Mouse (Mus musculus) heart, embryonic 10.5 days (tissue): ENCODE measurements at regions not wholly inside any gene's neighbourhood (a gene's known extent, or its start where the extent isn't known, plus 50 kb on each side); places are given as distances from the start of the nearest gene placed in this dataset.

Source experiments
- DNase-seq: peaks from one replicate; pipeline ENCODE4 v3.0.0-alpha.2; 2017; ENCODE audit warnings: low spot score
- H3K27ac ChIP-seq: fragments of 300-500 bp; sonication (generic); 2 replicates; pipeline ENCODE4 v1.5.1; 2016; ENCODE audit warnings: mild to moderate bottlenecking
- H3K27me3 ChIP-seq: fragments of 300-500 bp; sonication (generic); 2 replicates; pipeline ENCODE4 v1.6.1; 2016; ENCODE audit warnings: mild to moderate bottlenecking; ENCODE audit not compliant: poor library complexity, insufficient read depth, severe bottlenecking
- H3K36me3 ChIP-seq: fragments of 300-500 bp; sonication (generic); 2 replicates; pipeline ENCODE4 v1.6.1; 2016; ENCODE audit warnings: mild to moderate bottlenecking, moderate library complexity
- H3K4me1 ChIP-seq: fragments of 300-500 bp; sonication (generic); 2 replicates; pipeline ENCODE4 v1.6.1; 2016; ENCODE audit warnings: mild to moderate bottlenecking
- H3K4me3 ChIP-seq: fragments of 300-500 bp; sonication (generic); 2 replicates; pipeline ENCODE4 v1.5.1; 2016; ENCODE audit warnings: mild to moderate bottlenecking, moderate library complexity
- H3K9me3 ChIP-seq: fragments of 300-500 bp; sonication (generic); 2 replicates; pipeline ENCODE4 v1.6.1; 2016; ENCODE audit warnings: mild to moderate bottlenecking, moderate library complexity
- WGBS: fragments of 180-500 bp; shearing (Covaris S2); methylation state at CpG from one replicate; pipeline ENCODE4 v1.1.7; 2016; 5-methylcytosine and 5-hydroxymethylcytosine counted together

- Histone ChIP-seq H3K27ac (peak overlapping the region; percentile 23; the same call in 1 of the 2 replicates), H3K27me3 (peaks cover 4% of the 10 kb centered on the region; the same call in 1 of the 2 replicates), H3K4me3 (no peak overlapping the region), H3K36me3 (no peaks in the 10 kb centered on the region), H3K4me1 (peaks cover 43% of the 10 kb centered on the region), H3K9me3 (no peaks in the 10 kb centered on the region)
- 33% methylated on average over 2 of the region's 2 CpGs for WGBS
- DNase-seq, result no peak
Measured at GRCm38 (mm10) chr9:23030546-23030945, 192.3 kb upstream of the Bmper start.

- WGBS, result 81% methylated on average over 9 of the region's 9 CpGs
Measured at GRCm38 (mm10) chr9:23031916-23032315, 191.0 kb upstream of the Bmper start.

GRCm38 (mm10) chr9:23035306-23035705, 187.6 kb upstream of the Bmper start:
- Histone ChIP-seq H3K27ac (peak overlapping the region; percentile 67; the same call in 1 of the 2 replicates), H3K36me3 (no peaks in the 10 kb centered on the region), H3K27me3 (peaks cover 16% of the 10 kb centered on the region), H3K4me1 (peaks cover 32% of the 10 kb centered on the region), H3K9me3 (no peaks in the 10 kb centered on the region), H3K4me3 (peak overlapping the region; percentile 55; the same call in 1 of the 2 replicates)
- no peak for DNase-seq
- 32% methylated on average over 6 of the region's 6 CpGs for WGBS

More at GRCm38 (mm10) chr9:23031916-23032315, 191.0 kb upstream of the Bmper start:
- Histone ChIP-seq H3K36me3 (no peaks in the 10 kb centered on the region), H3K9me3 (no peaks in the 10 kb centered on the region), H3K27ac (no peak overlapping the region), H3K4me3 (no peak overlapping the region), H3K4me1 (peaks cover 56% of the 10 kb centered on the region), H3K27me3 (peaks cover 4% of the 10 kb centered on the region; the same call in 1 of the 2 replicates)
- no peak for DNase-seq

- Histone ChIP-seq H3K27me3 (peaks cover 16% of the 10 kb centered on the region), H3K27ac (peak overlapping the region; percentile 67)
- no peak for DNase-seq
Measured at GRCm38 (mm10) chr9:23035901-23036610, 186.8 kb upstream of the Bmper start.

GRCm38 (mm10) chr9:23037513-23037914, 185.4 kb upstream of the Bmper start:
- WGBS, result 79% methylated on average over 9 of the region's 9 CpGs
- H3K9me3 ChIP-seq, result no peaks in the 10 kb centered on the region
- H3K4me3 ChIP-seq, result no peak overlapping the region
- no peak overlapping the region for H3K27ac ChIP-seq
- H3K27me3 ChIP-seq, result peaks cover 16% of the 10 kb centered on the region
- no peak for DNase-seq
- peaks cover 38% of the 10 kb centered on the region for H3K4me1 ChIP-seq
- H3K36me3 ChIP-seq, result no peaks in the 10 kb centered on the region

More at GRCm38 (mm10) chr9:23035901-23036610, 186.8 kb upstream of the Bmper start:
- Histone ChIP-seq H3K4me3 (peak overlapping the region; percentile 55), H3K36me3 (no peaks in the 10 kb centered on the region), H3K9me3 (no peaks in the 10 kb centered on the region), H3K4me1 (peaks cover 30% of the 10 kb centered on the region)
- 4% methylated on average over 16 of the region's 16 CpGs for WGBS

- no peaks in the 10 kb centered on the region for H3K9me3 ChIP-seq
- no peak for DNase-seq
- H3K4me3 ChIP-seq, result no peak overlapping the region
- H3K36me3 ChIP-seq, result no peaks in the 10 kb centered on the region
- peaks cover 16% of the 10 kb centered on the region for H3K27me3 ChIP-seq
- no peak overlapping the region for H3K27ac ChIP-seq
- peaks cover 45% of the 10 kb centered on the region for H3K4me1 ChIP-seq
- 82% methylated on average over 6 of the region's 6 CpGs for WGBS
Measured at GRCm38 (mm10) chr9:23039588-23039987, 183.3 kb upstream of the Bmper start.

- H3K9me3 ChIP-seq, result no peaks in the 10 kb centered on the region
- WGBS, result 27% methylated on average over 5 of the region's 5 CpGs
- no peak for DNase-seq
- peaks cover 12% of the 10 kb centered on the region for H3K27me3 ChIP-seq
- no peaks in the 10 kb centered on the region for H3K36me3 ChIP-seq
- no peak overlapping the region for H3K4me3 ChIP-seq
- peaks cover 33% of the 10 kb centered on the region for H3K4me1 ChIP-seq
- H3K27ac ChIP-seq, result peak overlapping the region; percentile 59; the same call in 1 of the 2 replicates
Measured at GRCm38 (mm10) chr9:23041025-23041424, 181.9 kb upstream of the Bmper start.

GRCm38 (mm10) chr9:23041537-23042472, 181.1 kb upstream of the Bmper start:
- DNase-seq, result no peak
- H3K27me3 ChIP-seq, result peaks cover 12% of the 10 kb centered on the region
- no peaks in the 10 kb centered on the region for H3K9me3 ChIP-seq
- 44% methylated on average over 22 of the region's 22 CpGs for WGBS
- peak overlapping the region; percentile 52; the same call in 1 of the 2 replicates for H3K27ac ChIP-seq
- H3K36me3 ChIP-seq, result no peaks in the 10 kb centered on the region
- H3K4me1 ChIP-seq, result peaks cover 25% of the 10 kb centered on the region
- no peak overlapping the region for H3K4me3 ChIP-seq

- H3K36me3 ChIP-seq, result no peaks in the 10 kb centered on the region
- WGBS, result 29% methylated on average over 4 of the region's 4 CpGs
- no peak for DNase-seq
- no peaks in the 10 kb centered on the region for H3K9me3 ChIP-seq
- H3K27ac ChIP-seq, result no peak overlapping the region
- no peak overlapping the region for H3K4me3 ChIP-seq
- H3K4me1 ChIP-seq, result peaks cover 25% of the 10 kb centered on the region
- peaks cover 5% of the 10 kb centered on the region; the same call in 1 of the 2 replicates for H3K27me3 ChIP-seq
Measured at GRCm38 (mm10) chr9:23043006-23043405, 179.9 kb upstream of the Bmper start.

GRCm38 (mm10) chr9:23045486-23045885, 177.4 kb upstream of the Bmper start:
- H3K9me3 ChIP-seq, result no peaks in the 10 kb centered on the region
- peaks cover 25% of the 10 kb centered on the region for H3K4me1 ChIP-seq
- no peak overlapping the region for H3K27ac ChIP-seq
- no peak for DNase-seq
- no peak overlapping the region for H3K4me3 ChIP-seq
- no peaks in the 10 kb centered on the region for H3K27me3 ChIP-seq
- 19% methylated on average over 2 of the region's 2 CpGs for WGBS
- no peaks in the 10 kb centered on the region for H3K36me3 ChIP-seq

GRCm38 (mm10) chr9:23050751-23051150, 172.1 kb upstream of the Bmper start:
- DNase-seq, result no peak
- Histone ChIP-seq H3K9me3 (no peaks in the 10 kb centered on the region), H3K36me3 (no peaks in the 10 kb centered on the region), H3K4me1 (0 out of 2 replicates have a peak, but pooled peaks cover 3% of the 10 kb centered on the region), H3K4me3 (no peak overlapping the region), H3K27me3 (no peaks in the 10 kb centered on the region), H3K27ac (no peak overlapping the region)
- 35% methylated on average over 2 of the region's 2 CpGs for WGBS

GRCm38 (mm10) chr9:23059526-23059925, 163.3 kb upstream of the Bmper start:
- H3K9me3 ChIP-seq, result no peaks in the 10 kb centered on the region
- no peaks in the 10 kb centered on the region for H3K27me3 ChIP-seq
- peaks cover 26% of the 10 kb centered on the region for H3K4me1 ChIP-seq
- H3K27ac ChIP-seq, result no peak overlapping the region
- no peaks in the 10 kb centered on the region for H3K36me3 ChIP-seq
- 63% methylated on average over 4 of the region's 4 CpGs for WGBS
- H3K4me3 ChIP-seq, result no peak overlapping the region
- no peak for DNase-seq

- Histone ChIP-seq H3K27ac (peak overlapping the region; percentile 26; the same call in 1 of the 2 replicates), H3K4me1 (peaks cover 26% of the 10 kb centered on the region), H3K27me3 (no peaks in the 10 kb centered on the region), H3K36me3 (no peaks in the 10 kb centered on the region), H3K4me3 (no peak overlapping the region), H3K9me3 (no peaks in the 10 kb centered on the region)
- no peak for DNase-seq
Measured at GRCm38 (mm10) chr9:23060526-23060925, 162.3 kb upstream of the Bmper start.
